34 mouse cellular contexts compared by ENCODE assay signal in the genomic region with DNA sequence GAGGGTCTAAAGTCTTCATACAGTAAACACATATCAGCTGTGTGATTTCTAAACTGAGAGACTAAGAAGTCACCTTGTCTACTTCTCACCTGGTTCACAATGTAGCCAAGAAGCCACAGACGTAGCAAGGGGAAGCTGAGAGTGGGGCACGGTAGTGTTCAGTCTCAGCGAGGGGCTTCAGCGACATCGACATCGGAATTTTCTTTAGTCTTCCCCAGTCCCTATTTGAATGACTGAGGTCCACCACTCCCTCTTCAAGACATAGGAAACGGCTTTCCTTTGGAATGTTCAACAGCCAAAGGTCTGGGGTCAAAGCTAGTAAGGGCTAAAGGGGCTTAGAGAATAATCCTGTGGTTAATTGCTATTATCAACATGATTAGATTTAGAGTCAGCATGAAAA.
"Had no signal": no experiment of that assay in that cellular context is flagged by ENCODE, and none has a peak within 500 bp of the region (broad histone marks: within the 10 kb centered on the region; RNA-seq: fewer than 3 reads in every experiment).

No protein-coding gene starts in this region.

- H3K9me3 ChIP-seq: heart, embryonic 10.5 days; heart, embryonic 12.5 days; heart, embryonic 13.5 days; heart, embryonic 15.5 days; hindbrain, embryonic 10.5 days; hindbrain, embryonic 12.5 days; hindbrain, embryonic 13.5 days; hindbrain, embryonic 15.5 days; intestine, embryonic 15.5 days; kidney, embryonic 15.5 days had no signal

- H3K36me3 ChIP-seq: heart, embryonic 10.5 days; heart, embryonic 12.5 days; heart, embryonic 13.5 days; heart, embryonic 15.5 days; hindbrain, embryonic 10.5 days; hindbrain, embryonic 12.5 days; hindbrain, embryonic 13.5 days; hindbrain, embryonic 15.5 days; intestine, embryonic 15.5 days; kidney, embryonic 15.5 days had no signal

- ATAC-seq: hindbrain, postnatal 0 days; inflammation-experienced regulatory T-cells, adult 6 months; intestine, embryonic 15.5 days; intestine, embryonic 16.5 days; intestine, postnatal 0 days had no signal

- DNase-seq: heart, postnatal 10 days; heart, postnatal 14 days; heart, postnatal 36 days; heart, postnatal 4 days; kidney, adult 11 months; kidney, adult 18-20 months; kidney, adult 8-10 months; kidney, adult 9 months; kidney, postnatal 10 days; kidney, postnatal 14 days; kidney, postnatal 25 days; kidney, postnatal 36 days; kidney, postnatal 4 days; layer of hippocampus, adult 9-11 months; layer of hippocampus, postnatal 36 days had no signal

- H3K4me3 ChIP-seq: heart, embryonic 10.5 days; heart, embryonic 12.5 days; heart, embryonic 13.5 days; heart, embryonic 15.5 days; hindbrain, embryonic 10.5 days; hindbrain, embryonic 12.5 days; hindbrain, embryonic 13.5 days; hindbrain, embryonic 15.5 days; intestine, embryonic 15.5 days; kidney, embryonic 15.5 days; layer of hippocampus, adult 2 months; left cerebral cortex, adult 2 months had no signal

- H3K27ac ChIP-seq: heart, embryonic 10.5 days; heart, embryonic 13.5 days; heart, embryonic 15.5 days; hindbrain, embryonic 10.5 days; hindbrain, embryonic 12.5 days; hindbrain, embryonic 13.5 days; hindbrain, embryonic 14.5 days; hindbrain, embryonic 15.5 days; hindbrain, postnatal 0 days; intestine, embryonic 15.5 days; kidney, embryonic 15.5 days; kidney, postnatal 0 days; layer of hippocampus, adult 2 months; left cerebral cortex, adult 2 months had no signal

- H3K9ac ChIP-seq: heart, embryonic 12.5 days; heart, embryonic 13.5 days; heart, embryonic 15.5 days; hindbrain, embryonic 12.5 days; hindbrain, embryonic 13.5 days; hindbrain, embryonic 14.5 days; hindbrain, embryonic 15.5 days; intestine, embryonic 15.5 days; kidney, embryonic 15.5 days had no signal

- H3K27me3 ChIP-seq: heart, embryonic 12.5 days; heart, embryonic 13.5 days; heart, embryonic 15.5 days; hindbrain, embryonic 12.5 days; hindbrain, embryonic 13.5 days; hindbrain, embryonic 15.5 days; intestine, embryonic 15.5 days; kidney, embryonic 15.5 days had no signal

- H3K4me2 ChIP-seq: heart, embryonic 11.5 days; heart, embryonic 12.5 days; heart, embryonic 13.5 days; heart, embryonic 15.5 days; hindbrain, embryonic 12.5 days; hindbrain, embryonic 13.5 days; hindbrain, embryonic 14.5 days; hindbrain, embryonic 15.5 days; intestine, embryonic 15.5 days; kidney, embryonic 15.5 days had no signal
